Mouse (Mus musculus): ENCODE results near the gene Stoml3. TPM values are rescaled to one million over a fixed set of nuclear protein-coding genes. Genes with fewer than 3 reads are reported as not detected.

Gene Stoml3
- total RNA-seq, 1 experiment from 2014 or later: not detected

DNA sequence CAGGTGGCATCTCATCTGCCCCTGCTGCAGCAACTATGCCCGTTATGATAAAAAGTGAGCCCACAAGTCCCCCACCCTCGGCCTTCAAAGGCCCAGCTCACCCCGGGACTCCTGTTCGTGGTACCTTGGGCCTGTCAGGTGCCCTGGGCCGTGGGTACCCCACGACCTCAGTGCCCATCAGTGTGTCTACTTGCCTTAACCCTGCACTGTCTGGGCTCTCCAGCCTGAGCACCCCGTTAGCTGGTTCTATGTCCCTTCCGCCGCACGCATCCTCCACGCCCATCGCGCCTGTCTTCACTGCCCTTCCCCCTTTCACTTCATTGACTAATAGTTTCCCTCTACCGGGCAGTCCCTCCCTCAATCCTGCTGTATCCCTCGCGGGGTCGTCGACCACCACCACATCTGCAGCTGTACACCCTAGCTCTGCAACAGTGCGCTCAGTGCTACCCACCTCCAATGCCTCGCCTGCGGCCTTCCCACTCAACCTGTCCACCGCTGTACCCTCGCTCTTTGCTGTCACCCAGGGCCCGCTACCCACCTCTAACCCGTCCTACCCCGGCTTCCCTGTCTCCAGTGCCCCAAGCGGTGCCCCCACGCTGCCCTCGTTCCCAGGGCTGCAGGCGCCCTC is 9.9 kb upstream of the Stoml3 start:
- DNase-seq: no peak

GRCm38 (mm10) chr3:53483414-53484059 is 4.9 kb upstream of the Stoml3 start:
- no peak for DNase-seq

DNA sequence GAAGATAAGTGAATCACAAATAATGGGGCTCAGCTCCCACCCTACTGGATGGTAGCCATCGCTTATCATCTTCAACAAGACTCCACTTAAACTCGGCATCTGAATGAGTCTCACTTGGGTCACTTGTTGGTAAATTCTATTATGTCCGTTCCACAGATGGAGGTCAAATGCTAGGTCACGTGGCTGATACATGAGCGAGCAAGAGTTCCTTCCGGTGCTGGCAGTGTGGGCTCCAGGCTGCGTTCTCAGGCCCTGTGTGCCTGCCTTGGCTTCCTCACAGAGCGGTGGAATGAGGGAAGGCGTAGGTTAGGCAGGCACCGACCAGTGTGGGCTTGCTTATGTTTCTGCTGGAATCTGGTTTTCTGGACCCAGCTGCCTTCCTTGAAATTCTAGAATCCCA is 1.9 kb upstream of the Stoml3 start:
- peak; percentile 9 for DNase-seq

- DNase-seq: peak; percentile 19
Measured at GRCm38 (mm10) chr3:53486996-53487576, 1.4 kb upstream of the Stoml3 start.

GRCm38 (mm10) chr3:53498351-53498905 is 10.0 kb downstream of the Stoml3 start:
- DNase-seq: peak; percentile 43

- DNase-seq: no peak
Measured at GRCm38 (mm10) chr3:53502428-53502827, 14.0 kb downstream of the Stoml3 start.

DNA sequence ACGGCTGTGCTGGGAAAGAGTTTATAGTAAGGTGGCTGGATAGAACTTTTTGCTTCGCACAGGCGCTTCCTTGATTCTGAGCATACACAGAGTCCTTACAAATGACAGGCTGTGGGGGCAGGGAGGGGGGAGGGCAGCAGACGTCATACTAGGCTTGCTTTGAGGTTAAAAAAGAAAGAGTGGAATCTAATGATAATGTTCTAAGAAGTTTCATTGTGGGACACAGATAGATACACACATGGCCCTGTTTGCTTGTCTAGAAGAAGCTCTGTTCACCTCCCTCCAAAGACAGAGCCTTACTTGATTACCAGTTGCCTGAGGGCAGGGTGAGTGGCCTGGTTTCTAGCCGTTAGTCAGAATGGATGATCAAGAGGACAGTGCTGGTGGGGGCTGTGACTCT is 24.6 kb downstream of the Stoml3 start:
- DNase-seq: no peak

GRCm38 (mm10) chr3:53514221-53515065 is 26.0 kb downstream of the Stoml3 start:
- DNase-seq: no peak

DNA sequence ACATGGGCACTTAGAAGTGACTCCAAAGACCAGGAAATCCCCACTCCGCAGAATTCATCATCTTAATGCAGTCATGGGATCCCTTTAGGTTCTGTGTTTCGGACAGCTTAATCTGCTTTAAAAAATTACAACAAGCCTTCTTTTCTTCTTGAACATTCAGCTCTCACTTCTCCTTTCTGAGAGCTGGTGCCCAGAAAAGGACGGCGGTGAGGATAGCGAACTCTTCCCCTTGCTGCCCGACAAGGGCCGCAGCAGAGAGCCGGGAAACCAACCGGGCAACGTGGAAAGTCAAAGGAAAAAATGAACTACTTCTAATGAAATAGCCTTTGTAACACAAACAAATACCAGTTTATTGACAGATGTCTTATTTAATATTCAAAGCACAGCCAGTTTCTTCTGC is 34.3 kb downstream of the Stoml3 start:
- no peak for DNase-seq

DNA sequence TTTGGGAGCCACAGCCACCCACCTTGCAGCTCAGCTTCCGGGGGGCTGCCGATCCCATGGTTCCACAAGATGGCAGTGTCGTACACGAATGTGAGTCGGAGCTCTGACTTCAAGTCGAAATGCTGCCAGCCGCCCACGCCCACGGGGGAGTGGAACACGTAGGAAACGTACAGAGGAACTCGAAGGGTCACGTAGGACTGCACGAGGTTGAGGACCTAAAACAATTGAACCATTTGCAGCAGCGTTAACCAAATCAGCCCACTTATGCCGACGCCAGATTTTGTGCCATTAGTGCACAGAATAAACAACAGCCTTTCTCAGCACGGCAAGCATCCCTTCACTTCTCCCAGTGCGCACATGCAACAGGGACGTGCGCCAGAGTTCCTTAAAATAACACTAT is 37.3 kb downstream of the Stoml3 start:
- DNase-seq: peak; percentile 82

- DNase-seq: no peak
Measured at GRCm38 (mm10) chr3:53530305-53530704, 41.9 kb downstream of the Stoml3 start.

- no peak for DNase-seq
Measured at GRCm38 (mm10) chr3:53532091-53532490, 43.6 kb downstream of the Stoml3 start.

- no peak for DNase-seq
Measured at GRCm38 (mm10) chr3:53552691-53553090, 64.2 kb downstream of the Stoml3 start.

DNA sequence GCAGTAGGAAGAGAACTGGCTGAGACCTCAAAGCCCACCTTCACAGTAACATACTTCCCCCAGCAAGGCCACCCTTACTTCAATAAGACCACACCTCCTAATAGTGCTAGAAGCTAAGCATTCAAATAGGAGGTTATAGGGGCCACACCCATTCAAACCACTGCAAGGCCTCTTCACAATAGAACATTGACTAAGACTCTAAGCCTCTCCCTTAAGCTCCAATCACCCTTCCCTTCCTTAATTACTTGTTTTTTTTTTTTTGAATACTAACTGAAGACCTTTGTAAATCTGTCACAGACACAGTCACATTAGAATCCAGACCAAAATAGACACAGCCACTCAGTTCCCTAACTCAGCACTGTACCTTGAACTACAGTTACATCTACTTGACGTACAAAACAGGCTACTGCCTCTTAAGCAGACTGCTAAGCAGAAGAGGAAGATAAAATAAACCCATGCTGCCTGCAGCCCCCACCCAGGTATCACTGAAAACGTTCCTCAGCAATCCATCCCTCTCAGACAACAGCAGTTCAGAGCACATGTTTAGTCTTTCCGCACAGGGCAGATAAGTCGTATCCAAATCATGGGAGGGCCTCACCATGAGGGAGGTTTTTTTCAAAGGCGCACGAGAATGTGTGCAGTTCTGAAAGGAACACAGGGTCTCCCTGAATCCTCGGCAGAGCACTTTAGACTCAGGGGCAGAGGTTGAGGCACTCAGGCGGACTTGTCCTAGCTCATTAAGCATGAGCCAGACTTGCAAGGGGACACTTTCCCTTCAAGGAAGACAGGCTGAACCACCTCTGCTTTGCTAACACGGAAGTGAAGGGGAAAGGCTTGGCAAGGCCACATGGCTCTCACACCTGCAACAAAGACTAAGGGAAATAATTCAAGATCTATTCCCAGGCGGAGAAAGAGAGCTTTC is 66.8 kb downstream of the Stoml3 start:
- DNase-seq: no peak

DNA sequence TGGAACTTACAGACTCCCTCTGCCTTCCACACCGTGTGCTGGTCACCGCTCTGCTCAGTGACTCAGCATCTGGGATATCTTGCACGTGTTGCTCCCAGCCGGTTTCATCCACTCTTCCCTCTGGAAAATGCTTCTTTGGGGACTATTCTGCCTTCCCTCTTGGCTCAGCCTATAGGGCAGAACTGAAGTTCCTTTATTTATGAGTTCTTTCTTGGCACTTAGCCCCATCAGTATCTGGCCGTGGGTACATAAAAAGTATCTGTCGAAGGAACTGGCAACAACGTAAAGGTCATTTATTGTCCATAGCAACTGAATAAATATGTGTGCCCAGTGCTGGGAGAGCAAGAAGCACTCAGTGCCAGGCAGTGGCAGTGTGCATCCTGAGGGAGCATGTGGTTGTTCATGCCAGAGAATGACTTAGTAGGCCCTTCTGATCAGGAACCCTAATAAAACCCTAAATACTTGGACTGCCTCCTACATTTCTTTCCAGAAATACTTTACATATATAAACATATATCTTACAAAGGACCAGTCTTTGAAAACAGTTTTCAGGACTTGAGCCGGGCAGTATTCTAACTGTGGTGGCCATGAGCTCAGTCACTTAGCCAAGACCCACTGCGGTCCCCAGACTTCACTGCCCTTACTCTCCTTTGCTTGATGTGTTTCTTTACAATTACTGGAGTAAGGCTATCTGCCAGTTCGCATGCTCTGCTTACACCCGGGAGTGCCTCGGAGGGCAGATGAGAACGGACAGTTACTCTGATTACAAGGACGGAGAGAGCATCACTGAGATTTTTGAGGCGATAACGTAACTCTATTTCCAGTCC is 69.1 kb downstream of the Stoml3 start:
- peak; percentile 17 for DNase-seq

Other genes starting within 250 kb of the Stoml3 start
- 9.8 and 11.9 TPM in 2 replicates for gene Nhlrc3, start 25.3 kb upstream of the Stoml3 start, total RNA-seq (2021)
- gene Proser1, start 25.0 kb upstream of the Stoml3 start, total RNA-seq (2021): 22.4 and 25.6 TPM in 2 replicates
- 0.68 and 1.9 TPM in 2 replicates for gene Frem2, start 168.7 kb downstream of the Stoml3 start, total RNA-seq (2021)

Data from adrenal gland, postnatal 14 days (tissue).